Mouse (Mus musculus) heart, embryonic 13.5 days (tissue): ENCODE measurements around the gene Mvb12b. TPM values are rescaled to one million over a fixed set of nuclear protein-coding genes. Genes with fewer than 3 reads are reported as not detected.

Experiments
- ATAC-seq: fragments of 200-750 bp; cut with Nextera tagmentation; 2 replicates; pipeline ENCODE4 v1.8.0; 2017; ENCODE audit warnings: moderate TSS enrichment; ENCODE audit not compliant: insufficient number of reproducible peaks, low FRiP score, low TSS enrichment; ENCODE audit errors: extremely low read depth
- H3K27ac ChIP-seq: fragments of 300-500 bp; sonication (generic); replicated peaks from 2 replicates; pipeline ENCODE4 v1.5.1; 2015; ENCODE audit warnings: moderate library complexity, mild to moderate bottlenecking, inconsistent platforms
- H3K27me3 ChIP-seq: fragments of 300-500 bp; sonication (generic); replicated peaks from 2 replicates; pipeline ENCODE4 v1.6.1; 2015; ENCODE audit warnings: mild to moderate bottlenecking, inconsistent platforms
- H3K36me3 ChIP-seq: fragments of 300-500 bp; sonication (generic); 2 replicates; pipeline ENCODE4 v1.6.1; 2015; ENCODE audit warnings: mild to moderate bottlenecking, inconsistent platforms
- H3K4me1 ChIP-seq: fragments of 300-500 bp; sonication (generic); 2 replicates; pipeline ENCODE4 v1.6.1; 2015; ENCODE audit warnings: inconsistent platforms
- H3K4me2 ChIP-seq: fragments of 300-500 bp; sonication (generic); 2 replicates; pipeline ENCODE4 v1.6.1; 2015; ENCODE audit warnings: inconsistent platforms, mild to moderate bottlenecking, moderate library complexity
- H3K4me3 ChIP-seq: fragments of 300-500 bp; sonication (generic); 2 replicates; pipeline ENCODE4 v1.5.1; 2015; ENCODE audit warnings: moderate library complexity, mild to moderate bottlenecking, inconsistent platforms
- H3K9ac ChIP-seq: fragments of 300-500 bp; sonication (generic); 2 replicates; pipeline ENCODE4 v1.6.1; 2015; ENCODE audit warnings: inconsistent platforms, mild to moderate bottlenecking, moderate library complexity
- H3K9me3 ChIP-seq: fragments of 300-500 bp; sonication (generic); 2 replicates; pipeline ENCODE4 v1.6.1; 2016; ENCODE audit warnings: inconsistent platforms
- WGBS: fragments of 180-500 bp; shearing (Covaris S2); methylation state at CpG from one replicate; pipeline ENCODE4 v1.1.7; 2015; ENCODE audit warnings: mixed read lengths; 5-methylcytosine and 5-hydroxymethylcytosine counted together
- polyA plus RNA-seq: library from polyadenylated mRNA; unstranded; fragments of >200 nt; fragmentation: Nextera tagmentation; extraction: Ambion mirVana; gene quantifications from 2 replicates; pipeline ENCODE4 v1.2.1, GENCODE M21; 2015

Gene Mvb12b
- polyA plus RNA-seq, 1 experiment from 2014 or later = 10.9 TPM

- ATAC-seq = 0 out of 2 replicates have a peak, but pooled peaks have one; percentile 22
- peak overlapping the region; percentile 36 for H3K4me2 ChIP-seq
- peak overlapping the region; percentile 82 for H3K27ac ChIP-seq
- peaks cover 38% of the 10 kb centered on the region for H3K4me1 ChIP-seq
- peak overlapping the region; percentile 58 for H3K9ac ChIP-seq
- no peak overlapping the region for H3K4me3 ChIP-seq
- H3K27me3 ChIP-seq = no peaks in the 10 kb centered on the region
- H3K9me3 ChIP-seq = no peaks in the 10 kb centered on the region
- WGBS = 24% methylated on average over 15 of the region's 15 CpGs
- H3K36me3 ChIP-seq = peaks cover 16% of the 10 kb centered on the region
Observed at GRCm38 (mm10) chr2:33753630-33754316, 134.0 kb downstream of the Mvb12b start.

GRCm38 (mm10) chr2:33750611-33751010, 137.1 kb downstream of the Mvb12b start:
- no peak overlapping the region for H3K4me2 ChIP-seq
- no peaks in the 10 kb centered on the region for H3K27me3 ChIP-seq
- H3K4me1 ChIP-seq = peaks cover 34% of the 10 kb centered on the region
- H3K4me3 ChIP-seq = no peak overlapping the region
- H3K27ac ChIP-seq = no peak overlapping the region
- H3K9ac ChIP-seq = no peak overlapping the region
- no peak for ATAC-seq
- WGBS = 81% methylated on average over 7 of the region's 7 CpGs
- no peaks in the 10 kb centered on the region for H3K9me3 ChIP-seq
- peaks cover 18% of the 10 kb centered on the region for H3K36me3 ChIP-seq

- Histone ChIP-seq H3K36me3 (peaks cover 16% of the 10 kb centered on the region), H3K27me3 (no peaks in the 10 kb centered on the region), H3K9ac (no peak overlapping the region), H3K4me1 (peaks cover 5% of the 10 kb centered on the region), H3K9me3 (no peaks in the 10 kb centered on the region), H3K4me2 (no peak overlapping the region), H3K4me3 (no peak overlapping the region), H3K27ac (0 out of 2 replicates have a peak overlapping the region, but pooled peaks have one; percentile 16)
- no peak for ATAC-seq
- WGBS = 9% methylated on average over 5 of the region's 5 CpGs
Observed at GRCm38 (mm10) chr2:33746471-33746870, 141.3 kb downstream of the Mvb12b start.

- H3K4me2 ChIP-seq = no peak overlapping the region
- no peaks in the 10 kb centered on the region for H3K27me3 ChIP-seq
- H3K9me3 ChIP-seq = no peaks in the 10 kb centered on the region
- H3K4me3 ChIP-seq = no peak overlapping the region
- peaks cover 16% of the 10 kb centered on the region for H3K36me3 ChIP-seq
- WGBS = 85% methylated on average over 5 of the region's 5 CpGs
- H3K27ac ChIP-seq = no peak overlapping the region
- no peak overlapping the region for H3K9ac ChIP-seq
- ATAC-seq = no peak
- peaks cover 5% of the 10 kb centered on the region for H3K4me1 ChIP-seq
Observed at GRCm38 (mm10) chr2:33745724-33746123, 142.0 kb downstream of the Mvb12b start.

- no peak overlapping the region for H3K4me2 ChIP-seq
- H3K36me3 ChIP-seq = peaks cover 10% of the 10 kb centered on the region
- no peaks in the 10 kb centered on the region for H3K9me3 ChIP-seq
- ATAC-seq = no peak
- no peak overlapping the region for H3K9ac ChIP-seq
- H3K27ac ChIP-seq = no peak overlapping the region
- no peaks in the 10 kb centered on the region for H3K4me1 ChIP-seq
- H3K4me3 ChIP-seq = no peak overlapping the region
- no peaks in the 10 kb centered on the region for H3K27me3 ChIP-seq
- 54% methylated on average over 3 of the region's 3 CpGs for WGBS
Observed at GRCm38 (mm10) chr2:33737128-33737527, 150.6 kb downstream of the Mvb12b start.

GRCm38 (mm10) chr2:33736722-33737121, 151.0 kb downstream of the Mvb12b start:
- Histone ChIP-seq H3K4me3 (no peak overlapping the region), H3K9ac (no peak overlapping the region), H3K4me1 (no peaks in the 10 kb centered on the region), H3K36me3 (peaks cover 14% of the 10 kb centered on the region), H3K27me3 (no peaks in the 10 kb centered on the region), H3K4me2 (no peak overlapping the region), H3K27ac (no peak overlapping the region), H3K9me3 (no peaks in the 10 kb centered on the region)
- no peak for ATAC-seq
- 0% methylated on average over 2 of the region's 2 CpGs for WGBS

GRCm38 (mm10) chr2:33734781-33735485, 152.8 kb downstream of the Mvb12b start:
- Histone ChIP-seq H3K4me2 (no peak overlapping the region), H3K36me3 (peaks cover 22% of the 10 kb centered on the region), H3K27ac (no peak overlapping the region), H3K9ac (no peak overlapping the region), H3K27me3 (no peaks in the 10 kb centered on the region), H3K4me1 (no peaks in the 10 kb centered on the region), H3K4me3 (no peak overlapping the region), H3K9me3 (no peaks in the 10 kb centered on the region)
- ATAC-seq = no peak
- WGBS = 34% methylated on average over 10 of the region's 10 CpGs

- ATAC-seq = no peak
- no peak overlapping the region for H3K4me2 ChIP-seq
- H3K9ac ChIP-seq = no peak overlapping the region
- peaks cover 20% of the 10 kb centered on the region for H3K4me1 ChIP-seq
- WGBS = 31% methylated on average over 5 of the region's 5 CpGs
- H3K9me3 ChIP-seq = no peaks in the 10 kb centered on the region
- H3K27me3 ChIP-seq = no peaks in the 10 kb centered on the region
- H3K27ac ChIP-seq = no peak overlapping the region
- H3K4me3 ChIP-seq = no peak overlapping the region
- peaks cover 22% of the 10 kb centered on the region for H3K36me3 ChIP-seq
Observed at GRCm38 (mm10) chr2:33729701-33730100, 158.0 kb downstream of the Mvb12b start.

- no peak overlapping the region for H3K9ac ChIP-seq
- ATAC-seq = peak; percentile 10; the same call in 1 of the 2 replicates
- H3K9me3 ChIP-seq = no peaks in the 10 kb centered on the region
- H3K36me3 ChIP-seq = peaks cover 12% of the 10 kb centered on the region
- H3K4me1 ChIP-seq = peaks cover 20% of the 10 kb centered on the region
- H3K4me2 ChIP-seq = no peak overlapping the region
- no peak overlapping the region for H3K4me3 ChIP-seq
- no peak overlapping the region for H3K27ac ChIP-seq
- no peaks in the 10 kb centered on the region for H3K27me3 ChIP-seq
- 36% methylated on average over 6 of the region's 6 CpGs for WGBS
Observed at GRCm38 (mm10) chr2:33727199-33727598, 160.5 kb downstream of the Mvb12b start.

GRCm38 (mm10) chr2:33720380-33720898, 167.3 kb downstream of the Mvb12b start:
- Histone ChIP-seq H3K9ac (no peak overlapping the region), H3K4me2 (no peak overlapping the region), H3K27ac (no peak overlapping the region), H3K27me3 (peaks cover 47% of the 10 kb centered on the region), H3K4me3 (no peak overlapping the region), H3K36me3 (no peaks in the 10 kb centered on the region), H3K4me1 (peaks cover 32% of the 10 kb centered on the region), H3K9me3 (no peaks in the 10 kb centered on the region)
- ATAC-seq = no peak
- 21% methylated on average over 9 of the region's 9 CpGs for WGBS

- Histone ChIP-seq H3K4me1 (peaks cover 32% of the 10 kb centered on the region), H3K27me3 (peaks cover 55% of the 10 kb centered on the region), H3K27ac (no peak overlapping the region), H3K36me3 (no peaks in the 10 kb centered on the region), H3K9ac (no peak overlapping the region), H3K9me3 (no peaks in the 10 kb centered on the region), H3K4me2 (no peak overlapping the region), H3K4me3 (no peak overlapping the region)
- no peak for ATAC-seq
- WGBS = 36% methylated on average over 12 of the region's 12 CpGs
Observed at GRCm38 (mm10) chr2:33719339-33720066, 168.2 kb downstream of the Mvb12b start.
